Mouse (Mus musculus) small intestine, adult 2 months (tissue): Measurements from ENCODE around the gene Gm3045.

ENCODE experiments used
- CTCF ChIP-seq: fragments of 200-500 bp; IDR thresholded peaks from 2 replicates; pipeline ENCODE4 v1.5.1; 2012; ENCODE audit warnings: low read depth, mild to moderate bottlenecking, control low read depth, inconsistent platforms, low read length, moderate library complexity, mixed read lengths; ENCODE audit not compliant: insufficient replicate concordance, insufficient read length; ENCODE audit errors: extremely low read depth
- POLR2A ChIP-seq: fragments of 200-500 bp; IDR thresholded peaks from 2 replicates; pipeline ENCODE4 v1.6.1; 2012; ENCODE audit warnings: low read depth, mild to moderate bottlenecking, control low read depth, inconsistent platforms, low read length, moderate library complexity

- no peak for TF ChIP-seq CTCF
- no peak for TF ChIP-seq POLR2A
Measured at GRCm38 (mm10) chr13:56388042-56388441, 38.4 kb upstream of the Gm3045 start.
